Mouse (Mus musculus) testis, adult 2 months (tissue): ENCODE data around the gene Gm20388.

Source experiments
- CTCF ChIP-seq: fragments of 200-500 bp; IDR thresholded peaks from 2 replicates; pipeline ENCODE4 v1.5.1; 2012; ENCODE audit warnings: low read depth, mild to moderate bottlenecking, inconsistent platforms, low read length, moderate library complexity; ENCODE audit not compliant: control insufficient read depth, insufficient read depth, insufficient replicate concordance
- POLR2A ChIP-seq: fragments of 200-500 bp; IDR thresholded peaks from 2 replicates; pipeline ENCODE4 v1.6.1; 2012; ENCODE audit warnings: low read depth, mild to moderate bottlenecking, inconsistent platforms, low read length, moderate library complexity; ENCODE audit not compliant: control insufficient read depth

GRCm38 (mm10) chr8:121123113-121123512, 1212.5 kb downstream of the Gm20388 start:
- TF ChIP-seq POLR2A (no peak), CTCF (no peak)
